Mouse (Mus musculus) neural tube, embryonic 10.5 days (tissue): ENCODE results near the gene Ddx59.

Source experiments
- DNase-seq: peaks from one replicate; pipeline ENCODE4 v3.0.0-alpha.2; 2017; ENCODE audit warnings: low spot score; ENCODE audit errors: extremely low spot score

Ddx59 gene

GRCm38 (mm10) chr1:136447338-136447737, 32.3 kb downstream of the Ddx59 start:
- DNase-seq: no peak

GRCm38 (mm10) chr1:136449541-136449940, 34.5 kb downstream of the Ddx59 start:
- DNase-seq: no peak

GRCm38 (mm10) chr1:136450206-136450605, 35.1 kb downstream of the Ddx59 start:
- no peak for DNase-seq

- no peak for DNase-seq
Observed at GRCm38 (mm10) chr1:136452421-136452820, 37.4 kb downstream of the Ddx59 start.

- DNase-seq: no peak
Observed at GRCm38 (mm10) chr1:136455756-136456585, 40.9 kb downstream of the Ddx59 start.

- no peak for DNase-seq
Observed at GRCm38 (mm10) chr1:136456741-136457140, 41.7 kb downstream of the Ddx59 start.

GRCm38 (mm10) chr1:136457403-136457802, 42.3 kb downstream of the Ddx59 start:
- no peak for DNase-seq

GRCm38 (mm10) chr1:136458691-136459245, 43.7 kb downstream of the Ddx59 start:
- peak; percentile 32 for DNase-seq

- no peak for DNase-seq
Observed at GRCm38 (mm10) chr1:136462443-136462842, 47.4 kb downstream of the Ddx59 start.

GRCm38 (mm10) chr1:136465168-136465567, 50.1 kb downstream of the Ddx59 start:
- no peak for DNase-seq

GRCm38 (mm10) chr1:136466143-136466811, 51.2 kb downstream of the Ddx59 start, which contains the start of gene Kif14:
Kif14 (plus strand) TSS chr1:136466343.
- peak; percentile 96 for DNase-seq

- no peak for DNase-seq
Observed at GRCm38 (mm10) chr1:136469408-136469807, 54.3 kb downstream of the Ddx59 start.

- peak; percentile 56 for DNase-seq
Observed at GRCm38 (mm10) chr1:136470471-136470870, 55.4 kb downstream of the Ddx59 start.
